Mouse (Mus musculus) midbrain, embryonic 14.5 days (tissue): Measurements from ENCODE around the gene Kirrel2. TPM values are rescaled to one million over a fixed set of nuclear protein-coding genes. Genes with fewer than 3 reads are reported as not detected.

Experiments
- ATAC-seq: fragments of 200-750 bp; cut with Nextera tagmentation; 2 replicates; pipeline ENCODE4 v1.8.0; 2017; ENCODE audit warnings: moderate number of reproducible peaks, moderate library complexity; ENCODE audit not compliant: low FRiP score, low TSS enrichment
- DNase-seq: peaks from one replicate; pipeline ENCODE4 v3.0.0-alpha.2; 2015
- H3K27ac ChIP-seq: fragments of 300-500 bp; sonication (generic); replicated peaks from 2 replicates; pipeline ENCODE4 v1.5.1; 2014; ENCODE audit warnings: mild to moderate bottlenecking, low read depth, low read length, moderate library complexity
- H3K27me3 ChIP-seq: fragments of 300-500 bp; sonication (generic); 2 replicates; pipeline ENCODE4 v1.6.1; 2014; ENCODE audit warnings: low read length, control low read depth, mixed read lengths; ENCODE audit not compliant: control insufficient read depth, insufficient read depth
- H3K36me3 ChIP-seq: fragments of 300-500 bp; sonication (generic); 2 replicates; pipeline ENCODE4 v1.6.1; 2014; ENCODE audit warnings: low read length, control low read depth; ENCODE audit not compliant: control insufficient read depth, insufficient read depth
- H3K4me1 ChIP-seq: fragments of 300-500 bp; sonication (generic); 2 replicates; pipeline ENCODE4 v1.6.1; 2014; ENCODE audit warnings: mild to moderate bottlenecking, antibody characterized with exemption, low read length, control low read depth; ENCODE audit not compliant: control insufficient read depth, insufficient read depth
- H3K4me2 ChIP-seq: fragments of 300-500 bp; sonication (generic); 2 replicates; pipeline ENCODE4 v1.6.1; 2014; ENCODE audit warnings: mild to moderate bottlenecking, low read length, moderate library complexity
- H3K4me3 ChIP-seq: fragments of 300-500 bp; sonication (generic); replicated peaks from 2 replicates; pipeline ENCODE4 v1.5.1; 2014; ENCODE audit warnings: low read depth, low read length
- H3K9ac ChIP-seq: fragments of 300-500 bp; sonication (generic); replicated peaks from 2 replicates; pipeline ENCODE4 v1.6.1; 2014; ENCODE audit warnings: mild to moderate bottlenecking, low read length, moderate library complexity
- H3K9me3 ChIP-seq: fragments of 300-500 bp; sonication (generic); 2 replicates; pipeline ENCODE4 v1.6.1; 2016; ENCODE audit warnings: low read length, control low read depth, mixed read lengths; ENCODE audit not compliant: control insufficient read depth
- WGBS: fragments of 180-500 bp; shearing (Covaris S2); extraction: QIAGEN DNeasy Blood & Tissue Kit; methylation state at CpG from one replicate; pipeline ENCODE4 v1.1.7; 2014; 5-methylcytosine and 5-hydroxymethylcytosine counted together
- polyA plus RNA-seq: library from polyadenylated mRNA; unstranded; fragments of >200 nt; fragmentation: Nextera tagmentation; extraction: Ambion mirVana; gene quantifications from 2 replicates; pipeline ENCODE4 v1.2.1, GENCODE M21; 2014

Kirrel2 gene
- polyA plus RNA-seq, 1 experiment from 2014 or later = 5.7 TPM

DNA sequence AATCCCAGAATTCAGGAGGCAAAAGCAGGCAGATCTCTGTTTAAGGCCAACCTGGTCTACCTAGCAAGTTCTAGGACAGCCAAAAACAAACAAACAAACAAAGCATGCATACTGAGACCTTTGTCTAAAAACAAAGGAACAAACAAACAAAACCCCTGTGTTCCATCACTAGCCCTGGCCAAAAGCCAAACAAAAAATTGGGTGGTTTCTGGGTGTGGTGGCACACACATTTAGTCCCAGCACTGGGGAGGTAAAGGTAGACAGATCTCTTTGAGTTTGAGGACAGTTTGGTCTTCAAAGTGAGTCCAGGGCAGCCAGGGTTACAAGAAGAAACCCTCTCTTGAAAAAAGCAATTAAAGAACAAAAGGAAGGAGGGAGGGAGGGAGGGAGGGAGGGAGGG, 28.2 kb downstream of the Kirrel2 start:
- H3K27ac ChIP-seq = no peak overlapping the region
- no peaks in the 10 kb centered on the region for H3K4me1 ChIP-seq
- H3K36me3 ChIP-seq = peaks cover 11% of the 10 kb centered on the region
- H3K4me3 ChIP-seq = no peak overlapping the region
- no peak overlapping the region for H3K4me2 ChIP-seq
- H3K9me3 ChIP-seq = no peaks in the 10 kb centered on the region
- no peaks in the 10 kb centered on the region for H3K27me3 ChIP-seq
- no peak overlapping the region for H3K9ac ChIP-seq
- ATAC-seq (no peak), DNase-seq (no peak)

DNA sequence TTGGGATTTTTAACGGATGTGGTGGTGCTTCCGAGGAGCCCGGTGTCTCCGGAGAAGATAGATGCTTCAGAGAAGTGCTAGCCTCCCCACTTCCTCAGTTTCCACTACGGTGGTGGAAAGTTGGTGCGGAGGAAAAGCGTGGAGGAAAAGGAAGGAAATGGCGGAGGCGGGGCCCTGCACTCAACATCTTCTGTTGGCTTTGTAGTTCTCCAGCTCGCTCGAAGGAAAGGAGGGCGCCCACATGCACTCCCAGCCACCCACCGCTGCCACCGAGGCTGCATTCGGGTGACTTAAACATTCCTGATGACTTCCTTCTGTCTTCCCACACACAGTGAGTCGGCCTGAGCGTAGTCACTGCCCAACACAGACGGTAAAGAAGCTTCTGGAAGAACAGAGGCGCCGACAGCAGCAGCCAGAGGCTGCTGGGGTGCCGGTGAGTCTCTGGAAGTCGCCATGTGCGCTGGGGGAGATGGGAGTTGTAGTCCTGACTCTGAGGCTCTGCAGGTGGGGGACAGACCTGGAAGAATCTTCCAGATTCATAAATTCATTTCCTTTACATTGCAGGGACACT, 34.3 kb downstream of the Kirrel2 start:
- 52% methylated on average over 23 of the region's 23 CpGs for whole genome bisulfite sequencing
- peak; percentile 32 for DNase-seq
- Histone ChIP-seq H3K4me3 (peak overlapping the region; percentile 58), H3K36me3 (0 out of 2 replicates have a peak, but pooled peaks cover 2% of the 10 kb centered on the region), H3K4me2 (peak overlapping the region; percentile 98), H3K9ac (peak overlapping the region; percentile 71; the same call in 1 of the 2 replicates), H3K9me3 (no peaks in the 10 kb centered on the region), H3K4me1 (peaks cover 18% of the 10 kb centered on the region; the same call in 1 of the 2 replicates), H3K27ac (no peak overlapping the region), H3K27me3 (no peaks in the 10 kb centered on the region)
- ATAC-seq = no peak

DNA sequence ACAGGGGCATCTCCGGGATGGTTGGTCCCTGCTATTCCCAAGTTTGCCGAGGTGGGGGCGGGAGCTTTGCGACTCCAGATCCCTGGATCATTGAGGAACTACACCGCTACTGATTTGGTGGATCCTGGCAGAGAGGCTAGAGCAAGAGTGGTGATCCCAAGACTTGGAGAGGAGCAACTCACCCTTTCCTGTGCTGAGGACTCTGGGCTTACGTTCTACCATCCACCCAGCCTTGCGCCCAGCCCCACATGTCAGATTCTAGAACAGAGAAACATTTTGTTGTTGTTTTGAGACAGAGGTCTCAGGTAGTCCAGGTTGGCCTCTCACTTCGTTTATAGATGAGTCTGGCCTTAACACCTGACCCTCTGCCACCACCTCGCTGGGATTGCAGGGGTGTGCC, 34.9 kb downstream of the Kirrel2 start:
- ATAC-seq (no peak; the same call in 1 of the 2 replicates), DNase-seq (no peak)
- H3K27ac ChIP-seq = 0 out of 2 replicates have a peak overlapping the region, but pooled peaks have one; percentile 41
- H3K27me3 ChIP-seq = no peaks in the 10 kb centered on the region
- peak overlapping the region; percentile 98 for H3K4me2 ChIP-seq
- H3K9ac ChIP-seq = peak overlapping the region; percentile 71
- peaks cover 18% of the 10 kb centered on the region; the same call in 1 of the 2 replicates for H3K4me1 ChIP-seq
- H3K36me3 ChIP-seq = 0 out of 2 replicates have a peak, but pooled peaks cover 2% of the 10 kb centered on the region
- peak overlapping the region; percentile 58 for H3K4me3 ChIP-seq
- WGBS = 13% methylated on average over 9 of the region's 9 CpGs
- H3K9me3 ChIP-seq = no peaks in the 10 kb centered on the region

DNA sequence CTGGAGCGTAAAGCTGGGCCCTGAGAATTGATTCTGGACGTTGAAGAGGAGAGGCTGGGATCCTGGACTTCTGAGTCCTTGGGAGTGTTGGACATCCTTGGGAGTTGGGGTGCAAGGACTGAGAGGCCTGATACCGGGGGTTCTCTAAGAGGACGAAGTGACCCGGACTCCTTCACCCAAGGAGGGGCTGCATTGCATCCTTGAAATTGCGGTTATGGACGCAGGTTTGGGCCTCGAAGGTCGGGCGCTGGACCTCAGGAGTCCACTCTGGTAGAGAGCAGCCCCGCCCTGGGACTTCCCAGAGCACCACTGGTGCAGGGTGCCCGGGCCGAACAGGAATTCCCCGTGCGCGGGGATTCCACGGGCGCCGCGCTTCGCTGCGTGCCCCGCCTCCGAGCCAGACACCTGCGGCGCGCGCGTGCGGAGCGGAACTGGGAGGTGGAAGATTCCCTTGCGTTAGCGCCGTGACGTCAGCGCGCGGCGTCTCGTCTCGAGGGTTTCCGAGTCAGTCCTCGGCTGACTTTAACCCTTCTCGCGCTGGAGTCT, 35.5 kb downstream of the Kirrel2 start:
- under 1% methylated on average over 45 of the region's 45 CpGs for WGBS

DNA sequence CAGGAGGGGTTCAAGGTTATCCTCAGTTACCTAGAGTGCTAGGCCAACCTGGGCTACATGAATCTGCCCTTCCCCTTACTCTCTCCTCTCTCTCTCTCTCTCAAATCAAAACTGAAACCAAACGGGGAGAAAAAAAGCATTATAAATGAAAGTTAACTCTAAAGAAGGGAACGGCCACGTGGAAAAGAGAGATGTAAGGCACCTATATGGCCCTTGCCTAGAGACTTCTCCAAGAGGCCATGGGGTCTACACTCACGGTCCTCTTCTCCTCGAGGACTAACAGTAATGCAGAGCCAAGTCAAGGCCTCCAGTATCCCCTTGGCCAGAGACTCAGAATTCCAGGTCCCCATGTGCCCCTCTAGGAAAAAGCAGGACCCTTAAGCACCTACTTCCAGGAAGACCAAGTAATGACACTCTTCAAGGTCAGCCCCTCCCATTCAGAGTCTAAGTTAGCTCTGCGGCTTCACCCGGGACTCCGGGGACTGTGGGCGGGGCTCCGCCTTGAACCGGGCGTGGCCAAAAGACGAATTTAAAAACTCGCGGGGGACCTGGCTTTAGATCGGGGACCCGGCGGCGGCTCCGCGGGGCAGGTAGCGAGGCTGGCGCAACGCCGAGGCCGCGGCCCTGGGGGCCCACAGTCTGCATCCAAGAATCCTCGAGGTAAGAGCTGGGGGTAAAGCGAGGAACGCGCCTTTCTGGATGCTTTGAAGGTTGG, 36.2 kb downstream of the Kirrel2 start, which contains the start of gene Nfkbid:
Nfkbid (plus strand) TSS at position 558 of the 715 bp plus-strand sequence.
- DNase-seq (peak; percentile 59), ATAC-seq (0 out of 2 replicates have a peak, but pooled peaks have one; percentile 24)
- Histone ChIP-seq H3K4me3 (peak within 1 kb of the TSS; percentile 58), H3K4me2 (peak within 1 kb of the TSS; percentile 98), H3K36me3 (0 out of 2 replicates have a peak, but pooled peaks cover 2% of the 10 kb centered on the region), H3K9ac (peak within 1 kb of the TSS; percentile 71), H3K9me3 (no peaks in the 10 kb centered on the region), H3K27ac (peak within 1 kb of the TSS; percentile 60), H3K4me1 (peaks cover 18% of the 10 kb centered on the region; the same call in 1 of the 2 replicates), H3K27me3 (no peaks in the 10 kb centered on the region)
- WGBS = 11% methylated on average over 31 of the region's 31 CpGs

More for the DNA sequence above, 35.5 kb downstream of the Kirrel2 start:
- Histone ChIP-seq H3K4me1 (peaks cover 18% of the 10 kb centered on the region; the same call in 1 of the 2 replicates), H3K27me3 (no peaks in the 10 kb centered on the region), H3K9ac (peak overlapping the region; percentile 71), H3K4me3 (peak overlapping the region; percentile 58), H3K36me3 (0 out of 2 replicates have a peak, but pooled peaks cover 2% of the 10 kb centered on the region), H3K27ac (peak overlapping the region; percentile 60), H3K9me3 (no peaks in the 10 kb centered on the region), H3K4me2 (peak overlapping the region; percentile 98)
- DNase-seq (peak; percentile 98), ATAC-seq (peak; percentile 87)

DNA sequence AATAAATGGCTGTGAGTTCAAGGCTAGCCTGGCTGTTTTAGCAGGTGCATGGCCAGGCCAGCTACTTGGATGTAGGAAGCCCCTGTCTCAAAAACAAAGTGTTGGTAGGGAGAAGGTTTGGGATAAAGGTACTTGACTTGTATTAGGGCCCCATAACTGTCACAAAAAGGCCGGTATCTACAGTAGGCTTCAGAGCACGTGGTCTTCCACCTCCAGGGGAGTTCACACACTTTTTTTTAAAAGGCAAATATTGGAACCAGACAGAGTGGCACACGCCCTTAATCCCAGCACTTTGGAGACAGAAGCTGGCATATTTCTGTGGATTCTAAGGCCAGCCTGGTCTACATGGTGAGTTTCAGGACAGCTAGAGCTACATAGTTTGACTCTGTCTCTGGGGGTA, 36.8 kb downstream of the Kirrel2 start:
- H3K4me2 ChIP-seq = peak overlapping the region; percentile 98; the same call in 1 of the 2 replicates
- no peak for DNase-seq
- peaks cover 18% of the 10 kb centered on the region; the same call in 1 of the 2 replicates for H3K4me1 ChIP-seq
- no peak overlapping the region for H3K9ac ChIP-seq
- H3K9me3 ChIP-seq = no peaks in the 10 kb centered on the region
- 88% methylated on average over 3 of the region's 3 CpGs for WGBS
- H3K27ac ChIP-seq = no peak overlapping the region
- H3K27me3 ChIP-seq = no peaks in the 10 kb centered on the region
- no peak overlapping the region for H3K4me3 ChIP-seq
- ATAC-seq = no peak
- H3K36me3 ChIP-seq = 0 out of 2 replicates have a peak, but pooled peaks cover 1% of the 10 kb centered on the region

DNA sequence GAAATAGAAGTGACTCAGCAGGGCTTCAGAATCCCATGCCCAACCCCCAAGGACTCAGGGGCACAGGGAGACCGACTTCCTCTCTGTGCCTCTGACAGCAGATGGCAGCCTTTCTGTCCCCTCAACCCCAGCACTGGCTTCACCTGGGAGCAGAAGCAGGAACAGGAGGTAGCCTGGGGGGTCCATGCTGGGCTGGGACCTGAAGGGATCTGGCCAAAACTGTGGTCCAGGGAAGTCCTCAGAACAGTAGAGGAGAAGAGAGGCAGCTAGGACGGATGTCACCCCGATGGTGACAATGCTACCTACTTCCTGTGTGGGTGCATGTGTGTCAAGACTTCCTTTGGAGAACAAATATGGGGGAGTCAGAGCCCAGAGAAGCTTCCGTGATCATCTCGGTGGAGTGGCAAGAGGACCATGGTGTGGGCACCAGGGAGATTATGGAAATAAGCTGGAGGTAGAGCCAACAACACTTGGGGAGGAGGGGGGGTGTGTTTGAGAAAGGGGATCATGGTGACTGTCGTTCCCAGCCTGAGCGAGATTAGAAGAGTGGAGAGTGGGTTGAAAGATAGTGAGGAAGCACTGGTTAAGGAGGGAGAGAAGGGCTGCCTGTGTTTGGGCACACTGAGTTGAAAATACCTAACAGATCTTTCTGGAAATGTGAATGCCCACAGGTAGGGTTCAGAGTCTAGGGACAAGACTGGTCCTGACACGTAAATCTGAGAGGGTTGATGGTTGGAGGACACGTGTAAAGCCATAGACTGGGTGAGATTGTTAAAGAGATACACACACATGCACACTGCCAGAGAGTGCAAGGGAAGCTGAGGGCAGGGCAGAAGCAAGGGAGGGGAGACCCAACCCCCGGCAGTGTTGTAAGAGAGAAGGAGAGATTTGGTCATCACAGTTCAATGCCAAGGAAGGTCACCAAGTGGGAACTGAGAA, 37.7 kb downstream of the Kirrel2 start, which contains the start of gene Hcst:
Hcst (minus strand) TSS at position 294 of the 939 bp plus-strand sequence.
- Histone ChIP-seq H3K4me1 (peaks cover 18% of the 10 kb centered on the region; the same call in 1 of the 2 replicates), H3K27me3 (no peaks in the 10 kb centered on the region), H3K4me3 (no peak within 1 kb of the TSS), H3K27ac (no peak within 1 kb of the TSS), H3K36me3 (no peaks in the 10 kb centered on the region), H3K9me3 (no peaks in the 10 kb centered on the region), H3K9ac (no peak within 1 kb of the TSS), H3K4me2 (no peak within 1 kb of the TSS)
- 76% methylated on average over 10 of the region's 10 CpGs for WGBS
- DNase-seq = no peak
- no peak for ATAC-seq

DNA sequence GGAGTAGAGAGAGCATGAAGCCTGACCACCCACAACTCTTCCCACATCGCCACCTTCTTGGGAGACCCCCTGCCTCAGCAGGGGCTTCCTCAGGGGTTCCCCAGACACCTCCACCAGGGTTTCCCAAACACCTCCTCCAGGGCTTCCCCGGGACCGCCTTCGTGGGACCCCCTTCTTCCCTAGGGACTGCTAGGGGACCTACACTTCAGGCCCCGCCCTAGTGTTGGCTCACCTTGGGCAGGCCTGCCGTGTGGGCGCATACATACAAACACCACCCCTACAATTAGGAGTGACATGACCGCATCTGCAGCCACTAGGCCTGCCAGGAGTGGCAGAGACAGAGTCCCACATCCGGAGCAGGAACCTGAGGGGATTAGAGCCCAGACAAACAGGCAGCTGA, 39.6 kb downstream of the Kirrel2 start:
- H3K27ac ChIP-seq = no peak overlapping the region
- no peak overlapping the region for H3K9ac ChIP-seq
- no peaks in the 10 kb centered on the region for H3K36me3 ChIP-seq
- H3K9me3 ChIP-seq = no peaks in the 10 kb centered on the region
- H3K4me1 ChIP-seq = peaks cover 13% of the 10 kb centered on the region; the same call in 1 of the 2 replicates
- no peak overlapping the region for H3K4me3 ChIP-seq
- no peak overlapping the region for H3K4me2 ChIP-seq
- ATAC-seq = no peak
- 78% methylated on average over 9 of the region's 9 CpGs for WGBS
- no peak for DNase-seq
- H3K27me3 ChIP-seq = no peaks in the 10 kb centered on the region
